Mouse (Mus musculus): ENCODE measurements around the gene Gm49366. TPM values are rescaled to one million over a fixed set of nuclear protein-coding genes. Genes with fewer than 3 reads are reported as not detected.
A peak's percentile ranks its signal among the peaks of the same experiment; 100 is the strongest.
"Not testable (repeated sequence)": the region's sequence is repeated elsewhere in the genome, so short reads cannot be mapped to it uniquely, and the experiment has no call there.

The Gm49366 gene
- not detected for total RNA-seq (2021)
- long read RNA-seq, experiment 1: 0 reads
- long read RNA-seq, experiment 2: 0 reads

DNA sequence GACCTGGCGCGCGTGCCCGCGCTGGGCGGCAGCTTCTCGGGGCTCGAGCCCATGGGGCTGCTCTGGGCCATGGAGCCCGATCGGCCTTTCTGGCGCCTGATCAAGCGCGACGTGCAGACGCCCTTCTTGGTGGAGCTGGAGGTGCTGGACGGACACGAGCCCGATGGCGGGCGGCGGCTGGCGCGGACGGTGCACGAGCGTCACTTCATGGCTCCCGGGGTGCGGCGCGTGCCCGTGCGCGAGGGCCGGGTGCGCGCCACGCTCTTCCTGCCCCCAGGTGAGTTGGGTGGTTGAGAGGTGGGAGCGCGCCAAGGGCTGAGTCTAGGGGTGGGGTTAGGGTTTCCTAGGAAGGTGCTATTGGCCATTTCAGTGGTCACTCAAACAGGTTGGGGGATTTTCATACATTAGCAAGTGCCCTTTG, at the start of gene Gm49366:
Gm49366 (plus strand) TSS at position 245 of the 421 bp plus-strand sequence.
- peak in 1 of 2 experiments; percentile 22 for DNase-seq (ENCODE audit: low spot score in 2 of 2)

- no peak for DNase-seq (ENCODE audit: low spot score in 2 of 2)
Observed at GRCm38 (mm10) chr12:83989378-83989777, 49.4 kb upstream of the Gm49366 start.

DNA sequence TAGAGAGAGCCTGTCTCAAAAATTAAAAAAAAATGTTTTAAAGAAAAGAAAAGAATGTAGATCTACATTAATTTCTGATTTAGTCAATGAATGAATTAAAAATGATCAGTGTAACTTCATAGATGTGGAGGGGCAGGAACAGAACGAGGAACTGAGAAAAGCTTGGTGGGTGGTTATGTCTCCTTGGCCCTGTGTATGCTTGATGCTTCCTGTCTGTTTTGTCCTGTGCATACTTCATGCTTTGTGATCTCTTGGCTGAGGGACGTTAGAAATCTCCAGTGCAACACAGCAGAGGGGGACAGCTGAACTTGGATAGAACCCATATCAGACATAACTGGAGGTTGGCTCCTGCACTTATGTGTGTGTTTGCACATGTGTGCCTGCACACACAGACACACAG, 41.5 kb upstream of the Gm49366 start:
- no peak for DNase-seq (ENCODE audit: low spot score in 2 of 2)

GRCm38 (mm10) chr12:83998341-83999107, 40.2 kb upstream of the Gm49366 start:
- DNase-seq (ENCODE audit: low spot score in 2 of 2): no peak

DNA sequence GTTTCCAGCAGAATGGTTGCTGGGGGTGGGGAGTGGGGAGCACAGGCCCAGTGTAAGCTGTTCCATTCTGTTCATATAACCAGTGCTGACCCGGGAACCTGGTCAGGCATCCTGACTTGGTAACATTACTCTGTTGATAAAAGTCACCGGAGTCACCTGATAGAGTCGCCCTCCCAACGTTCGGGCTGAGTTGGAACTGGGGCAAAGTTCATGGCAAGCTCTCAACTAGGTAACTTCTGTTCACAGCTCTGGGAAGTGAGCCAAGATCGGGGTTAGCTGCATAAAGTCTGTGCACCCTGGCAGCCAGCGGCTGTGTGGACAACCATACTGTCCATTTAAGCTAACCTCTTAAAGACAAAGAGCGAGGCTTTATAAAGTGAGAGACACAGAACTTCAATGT, 39.5 kb upstream of the Gm49366 start:
- DNase-seq (ENCODE audit: low spot score in 2 of 2): peak in 1 of 2 experiments; percentile 41

GRCm38 (mm10) chr12:84000418-84000817, 38.3 kb upstream of the Gm49366 start:
- DNase-seq (ENCODE audit: low spot score in 2 of 2): no peak

DNA sequence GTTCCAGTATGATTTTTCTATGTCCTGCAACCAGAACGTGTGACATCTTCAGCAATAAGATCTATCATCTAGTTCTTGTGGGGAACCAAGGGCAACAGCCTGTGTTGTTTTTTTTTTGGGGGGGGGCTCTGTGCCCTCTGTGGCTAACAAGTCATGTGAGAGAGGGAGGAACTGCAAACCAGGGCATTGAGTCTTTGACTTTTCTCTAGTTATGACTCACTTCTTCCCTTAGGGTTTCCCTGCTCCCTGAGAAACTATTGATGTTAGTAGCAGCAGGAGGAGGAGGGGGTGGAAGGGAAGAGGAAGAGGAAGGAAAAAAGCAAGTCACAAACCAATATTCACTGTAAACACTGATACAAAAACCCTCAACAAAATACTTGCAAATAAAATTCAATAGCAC, 34.9 kb upstream of the Gm49366 start:
- DNase-seq (ENCODE audit: low spot score in 2 of 2): no peak

DNA sequence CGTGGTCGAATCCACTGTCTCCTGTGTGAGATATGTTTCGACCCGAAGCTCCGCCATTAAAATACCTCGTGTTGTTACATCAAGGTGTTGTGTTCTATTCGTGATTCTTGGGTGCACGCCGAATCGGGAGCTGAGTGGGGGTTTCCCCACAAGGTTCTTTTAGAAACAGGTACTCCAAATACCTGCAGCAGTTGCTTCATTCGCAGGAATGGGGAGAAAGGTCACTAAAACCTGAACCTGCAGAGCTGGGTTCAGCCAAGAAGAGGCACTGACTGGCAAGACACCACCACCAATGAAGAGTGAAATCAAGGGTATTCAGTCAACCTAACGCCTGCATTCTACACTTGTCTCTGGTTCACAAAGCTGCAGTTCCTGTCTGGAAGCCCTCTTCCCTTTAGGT, 30.5 kb upstream of the Gm49366 start:
- DNase-seq (ENCODE audit: low spot score in 2 of 2): no peak

GRCm38 (mm10) chr12:84008729-84009128, 30.0 kb upstream of the Gm49366 start:
- DNase-seq (ENCODE audit: low spot score in 2 of 2): no peak

- DNase-seq (ENCODE audit: low spot score in 2 of 2): peak; percentile 27 to 69
Observed at GRCm38 (mm10) chr12:84009171-84009965, 29.4 kb upstream of the Gm49366 start, which contains the start of gene Acot1. Gene Acot1 (plus strand): TSS chr12:84009490.

DNA sequence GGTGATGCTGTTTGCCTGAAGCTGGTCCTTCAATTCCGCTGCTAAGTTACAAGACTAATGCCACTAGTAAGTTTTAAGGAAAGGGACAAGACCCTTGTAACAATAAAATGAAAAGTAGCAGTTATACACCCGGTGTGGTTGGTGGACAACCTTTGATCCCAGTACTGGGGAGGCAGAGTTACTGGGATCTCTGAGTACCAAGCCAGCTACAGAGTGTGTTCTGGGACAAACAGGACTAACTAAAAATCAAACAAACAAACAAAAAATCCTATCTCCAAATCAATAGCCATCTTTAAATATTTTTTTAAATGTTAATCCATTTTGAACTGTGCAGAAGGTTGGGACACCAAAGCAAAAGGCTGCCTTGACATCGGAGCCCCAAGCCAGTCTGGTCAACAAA, 28.5 kb upstream of the Gm49366 start:
- no peak for DNase-seq (ENCODE audit: low spot score in 2 of 2)

GRCm38 (mm10) chr12:84011251-84012040, 27.3 kb upstream of the Gm49366 start:
- peak in 1 of 2 experiments; percentile 65 for DNase-seq (ENCODE audit: low spot score in 2 of 2)

DNA sequence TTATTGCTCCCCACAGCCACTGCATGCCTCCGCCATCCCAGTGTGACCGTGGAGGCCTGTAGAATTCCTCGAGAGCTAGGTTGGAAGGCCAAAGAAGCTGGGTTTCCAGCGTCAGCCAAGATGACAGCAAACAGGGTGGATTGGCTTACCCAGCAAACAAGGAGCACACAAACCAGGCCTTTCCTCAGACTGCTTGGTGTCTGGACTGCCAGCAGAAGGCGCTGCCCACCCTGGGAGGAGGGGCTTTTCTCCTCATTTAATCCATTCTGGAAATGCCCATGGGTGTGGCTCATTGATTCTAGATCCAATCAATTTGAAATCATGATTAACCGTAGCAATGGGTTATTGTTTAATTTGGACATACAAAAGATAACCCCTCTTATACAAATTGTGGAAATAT, 25.6 kb upstream of the Gm49366 start:
- DNase-seq (ENCODE audit: low spot score in 2 of 2): no peak

DNA sequence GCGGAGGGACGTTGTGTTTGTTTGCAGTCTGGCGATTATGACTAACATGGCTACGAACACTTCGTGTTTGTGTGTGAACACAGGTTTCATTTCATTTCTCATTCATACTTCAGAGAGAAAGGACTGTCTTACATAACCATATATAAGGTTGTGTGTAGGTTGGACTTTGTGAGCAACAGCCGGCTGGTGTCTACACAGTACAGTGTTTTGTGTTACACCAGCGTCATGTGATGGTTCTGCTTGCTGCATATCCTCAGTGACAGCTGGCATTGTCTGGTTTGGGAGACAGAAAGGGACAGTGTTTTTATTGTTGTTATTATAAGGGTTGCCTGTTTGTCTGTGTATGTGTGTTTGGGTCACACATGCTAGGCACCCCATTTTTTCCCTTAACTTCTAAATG, 25.0 kb upstream of the Gm49366 start:
- DNase-seq (ENCODE audit: low spot score in 2 of 2): no peak

DNA sequence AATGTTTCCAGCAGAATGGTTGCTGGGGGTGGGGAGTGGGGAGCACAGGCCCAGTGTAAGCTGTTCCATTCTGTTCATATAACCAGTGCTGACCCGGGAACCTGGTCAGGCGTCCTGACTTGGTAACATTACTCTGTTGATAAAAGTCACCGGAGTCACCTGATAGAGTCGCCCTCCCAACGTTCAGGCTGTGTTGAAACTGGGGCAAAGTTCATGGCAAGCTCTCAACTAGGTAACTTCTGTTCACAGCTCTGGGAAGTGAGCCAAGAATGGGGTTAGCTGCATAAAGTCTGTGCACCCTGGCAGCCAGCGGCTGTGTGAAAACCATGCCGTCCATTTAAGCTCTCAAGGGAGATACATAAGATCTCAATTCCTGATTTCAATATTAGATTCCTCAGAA, 18.2 kb upstream of the Gm49366 start:
- DNase-seq (ENCODE audit: low spot score in 2 of 2): peak in 1 of 2 experiments; percentile 44

GRCm38 (mm10) chr12:84022266-84022665, 16.5 kb upstream of the Gm49366 start:
- not testable (repeated sequence) for DNase-seq (ENCODE audit: low spot score in 2 of 2)

DNA sequence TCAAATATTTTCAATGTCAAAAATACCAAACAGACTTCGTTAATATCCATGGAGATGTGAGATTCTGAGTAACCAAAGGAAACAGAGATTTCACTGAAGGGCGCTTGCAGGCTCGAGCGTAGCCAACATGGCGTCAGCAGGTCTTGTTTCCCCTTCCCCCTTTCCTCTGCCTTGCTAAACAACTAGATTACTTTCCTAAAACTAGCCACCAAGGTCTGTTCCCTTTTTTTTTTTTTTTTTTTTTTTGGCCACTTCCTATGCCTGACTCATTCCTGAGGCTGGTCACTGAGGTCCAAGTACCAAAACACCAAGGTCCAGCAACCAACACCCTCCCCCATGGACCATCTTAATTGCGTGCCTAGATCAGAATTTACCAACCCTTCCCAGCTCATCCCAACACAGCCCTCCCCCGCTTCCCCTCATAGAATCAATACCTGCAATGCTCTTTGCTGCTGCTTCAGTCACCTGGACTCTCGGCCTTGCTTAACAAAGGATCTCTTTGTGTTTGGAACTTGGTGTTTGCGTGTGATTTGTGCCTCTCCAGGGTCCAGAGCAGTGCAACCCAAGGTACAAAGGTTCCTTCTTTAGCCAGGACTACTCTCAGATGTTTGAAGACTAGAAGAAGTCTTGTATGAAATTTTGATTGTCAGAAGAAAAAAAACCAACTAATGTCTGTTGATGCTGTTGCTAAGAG, 15.5 kb upstream of the Gm49366 start:
- no peak for DNase-seq (ENCODE audit: low spot score in 2 of 2)

GRCm38 (mm10) chr12:84025888-84026287, 12.8 kb upstream of the Gm49366 start:
- DNase-seq (ENCODE audit: low spot score in 2 of 2): no peak

- DNase-seq (ENCODE audit: low spot score in 2 of 2): not testable (repeated sequence)
Observed at GRCm38 (mm10) chr12:84028328-84028727, 10.4 kb upstream of the Gm49366 start.

GRCm38 (mm10) chr12:84029043-84029442, 9.7 kb upstream of the Gm49366 start:
- not testable (repeated sequence) for DNase-seq (ENCODE audit: low spot score in 2 of 2)

Measured in gastrocnemius, postnatal 4 days (tissue).